Mouse (Mus musculus): ENCODE data around the gene Slc25a20.
"Not testable (repeated sequence)": the region's sequence is repeated elsewhere in the genome, so short reads cannot be mapped to it uniquely, and the experiment has no call there.

Slc25a20 gene

GRCm38 (mm10) chr9:108661677-108662612 is at the start of gene Slc25a20:
Gene Slc25a20 (plus strand): TSS chr9:108662088.
- DNase-seq (ENCODE audit: low spot score in 2 of 2) = peak; percentile 83

GRCm38 (mm10) chr9:108617301-108617700 is 44.6 kb upstream of the Slc25a20 start:
- no peak for DNase-seq (ENCODE audit: low spot score in 2 of 2)

GRCm38 (mm10) chr9:108626498-108626897 is 35.4 kb upstream of the Slc25a20 start:
- DNase-seq (ENCODE audit: low spot score in 2 of 2) = peak; percentile 46 to 66

- no peak for DNase-seq (ENCODE audit: low spot score in 2 of 2)
Observed at GRCm38 (mm10) chr9:108628141-108628540, 33.7 kb upstream of the Slc25a20 start.

GRCm38 (mm10) chr9:108630683-108631082 is 31.2 kb upstream of the Slc25a20 start:
- DNase-seq (ENCODE audit: low spot score in 2 of 2) = no peak

- DNase-seq (ENCODE audit: low spot score in 2 of 2) = no peak
Observed at GRCm38 (mm10) chr9:108631631-108632256, 30.1 kb upstream of the Slc25a20 start.

GRCm38 (mm10) chr9:108632375-108632774 is 29.5 kb upstream of the Slc25a20 start:
- DNase-seq (ENCODE audit: low spot score in 2 of 2) = no peak

- DNase-seq (ENCODE audit: low spot score in 2 of 2) = no peak
Observed at GRCm38 (mm10) chr9:108633846-108634245, 28.0 kb upstream of the Slc25a20 start.

GRCm38 (mm10) chr9:108635415-108635814 is 26.5 kb upstream of the Slc25a20 start:
- DNase-seq (ENCODE audit: low spot score in 2 of 2) = no peak

GRCm38 (mm10) chr9:108639825-108640224 is 22.1 kb upstream of the Slc25a20 start:
- no peak for DNase-seq (ENCODE audit: low spot score in 2 of 2)

GRCm38 (mm10) chr9:108648166-108648565 is 13.7 kb upstream of the Slc25a20 start:
- peak in 1 of 2 experiments; percentile 6 for DNase-seq (ENCODE audit: low spot score in 2 of 2)

- DNase-seq (ENCODE audit: low spot score in 2 of 2) = peak; percentile 92 to 93
Observed at GRCm38 (mm10) chr9:108648611-108649560, 13.0 kb upstream of the Slc25a20 start, which contains the start of gene Arih2. Gene Arih2 (minus strand): TSS chr9:108649386.

- DNase-seq (ENCODE audit: low spot score in 2 of 2) = peak in 1 of 2 experiments; percentile 6
Observed at GRCm38 (mm10) chr9:108649561-108650440, 12.1 kb upstream of the Slc25a20 start.

GRCm38 (mm10) chr9:108654566-108655464 is 7.1 kb upstream of the Slc25a20 start:
- DNase-seq (ENCODE audit: low spot score in 2 of 2) = no peak

GRCm38 (mm10) chr9:108655865-108656264 is 6.0 kb upstream of the Slc25a20 start:
- not testable (repeated sequence) for DNase-seq (ENCODE audit: low spot score in 2 of 2)

- no peak for DNase-seq (ENCODE audit: low spot score in 2 of 2)
Observed at GRCm38 (mm10) chr9:108662660-108663059, 772 bp downstream of the Slc25a20 start.

- DNase-seq (ENCODE audit: low spot score in 2 of 2) = no peak
Observed at GRCm38 (mm10) chr9:108669875-108670274, 8.0 kb downstream of the Slc25a20 start.

GRCm38 (mm10) chr9:108673151-108673550 is 11.3 kb downstream of the Slc25a20 start:
- no peak for DNase-seq (ENCODE audit: low spot score in 2 of 2)

GRCm38 (mm10) chr9:108680026-108680425 is 18.1 kb downstream of the Slc25a20 start:
- DNase-seq (ENCODE audit: low spot score in 2 of 2) = no peak
